Mouse (Mus musculus): ENCODE measurements at regions not wholly inside any gene's neighbourhood (a gene's known extent, or its start where the extent isn't known, plus 50 kb on each side); places are given as distances from the start of the nearest gene placed in this dataset.

- TF ChIP-seq CTCF (IDR thresholded peaks at IDR 0.05; ENCODE audit: insufficient read depth, low read length) (no peak), POLR2A (IDR thresholded peaks at IDR 0.05; ENCODE audit: borderline replicate concordance, extremely low read depth, low read depth, low read length) (no peak)
These were observed 117.9 kb downstream of the Samd5 start for GRCm38 (mm10) chr10:9557092-9557491.
